Mouse (Mus musculus) CH12.LX (cell line): Measurements from ENCODE around the gene Neu2. TPM values are rescaled to one million over a fixed set of nuclear protein-coding genes. Genes with fewer than 3 reads are reported as not detected.
"Not testable (repeated sequence)": the region's sequence is repeated elsewhere in the genome, so short reads cannot be mapped to it uniquely, and the experiment has no call there.

Experiments
- DNase-seq: peaks from one replicate; pipeline ENCODE4 v3.0.0-alpha.2; 2013; ENCODE audit errors: extremely low read depth
- H3K27ac ChIP-seq: 2 replicates; pipeline ENCODE4 v1.5.1; 2012; ENCODE audit warnings: low read depth, mild to moderate bottlenecking, control low read depth, moderate library complexity; ENCODE audit not compliant: insufficient read depth
- H3K27me3 ChIP-seq: replicated peaks from 2 replicates; pipeline ENCODE3; 2012; ENCODE audit warnings: inconsistent platforms
- H3K36me3 ChIP-seq, 2 experiments: replicated peaks in 1 of 2; 2 replicates each; pipeline versions ENCODE3 to v1.6.1; 2012; ENCODE audit warnings: inconsistent platforms in 1 of 2, low read length in 1 of 2, mild to moderate bottlenecking in 1 of 2, mixed read lengths in 1 of 2, moderate library complexity in 1 of 2; ENCODE audit not compliant: control insufficient read depth in 1 of 2, insufficient read depth in 1 of 2
- H3K4me1 ChIP-seq, 2 experiments: 2 replicates each; pipeline ENCODE4 v1.6.1; 2012; ENCODE audit warnings: inconsistent platforms in 1 of 2, moderate library complexity in 1 of 2; ENCODE audit not compliant: insufficient read depth in 2 of 2, control insufficient read depth in 1 of 2
- H3K4me2 ChIP-seq: 2 replicates; pipeline ENCODE4 v1.6.1; 2012; ENCODE audit warnings: low read depth, mild to moderate bottlenecking, control low read depth; ENCODE audit not compliant: poor library complexity, insufficient read depth, severe bottlenecking
- H3K4me3 ChIP-seq, 3 experiments: fragments of 150-350 bp in 1 of 3; sonication (generic) in 1 of 3; replicated peaks in 1 of 3; 2 replicates each; pipeline versions ENCODE3 to v1.5.1; 2011 to 2012; ENCODE audit warnings: low read depth in 2 of 3, low read length in 2 of 3, mild to moderate bottlenecking in 2 of 3, moderate library complexity in 2 of 3, control low read depth in 1 of 3, improper control_type of control experiment in 1 of 3, inconsistent platforms in 1 of 3, mixed read lengths in 1 of 3; ENCODE audit not compliant: poor library complexity in 1 of 3
- H3K79me2 ChIP-seq: replicated peaks from 2 replicates; pipeline ENCODE4 v1.6.1; 2012; ENCODE audit warnings: mild to moderate bottlenecking, moderate library complexity; ENCODE audit not compliant: control insufficient read depth, poor library complexity, insufficient read depth, severe bottlenecking; ENCODE audit errors: extremely low read depth
- H3K9ac ChIP-seq: 2 replicates; pipeline ENCODE4 v1.6.1; 2012; ENCODE audit warnings: low read depth, mild to moderate bottlenecking, control low read depth, moderate library complexity; ENCODE audit not compliant: insufficient read depth
- H3K9me3 ChIP-seq: replicated peaks from 2 replicates; pipeline ENCODE3; 2012; ENCODE audit warnings: low read length, inconsistent platforms, mixed read lengths
- BHLHE40 ChIP-seq: IDR thresholded peaks from 2 replicates; pipeline ENCODE4 v1.6.1; 2011; ENCODE audit warnings: mild to moderate bottlenecking, low read depth, low read length, improper control_type of control experiment
- CTCF ChIP-seq, 2 experiments: IDR thresholded peaks in 1 of 2; conservative IDR thresholded peaks in 1 of 2; 2 replicates each; pipeline ENCODE4 v1.5.1; 2011 to 2012; ENCODE audit warnings: low read depth in 2 of 2, low read length in 2 of 2, improper control_type of control experiment in 1 of 2, inconsistent platforms in 1 of 2, mild to moderate bottlenecking in 1 of 2, moderate library complexity in 1 of 2
- E2F4 ChIP-seq: IDR thresholded peaks from 2 replicates; pipeline ENCODE4 v1.6.1; 2011; ENCODE audit warnings: low read depth, low read length, improper control_type of control experiment; ENCODE audit not compliant: insufficient replicate concordance
- ELF1 ChIP-seq: IDR thresholded peaks from 2 replicates; pipeline ENCODE4 v1.6.1; 2014; ENCODE audit warnings: low read depth, mild to moderate bottlenecking, inconsistent platforms, low read length, improper control_type of control experiment
- ETS1 ChIP-seq: conservative IDR thresholded peaks from 2 replicates; pipeline ENCODE4 v1.6.1; 2012; ENCODE audit warnings: low read depth, mild to moderate bottlenecking, inconsistent platforms, low read length, improper control_type of control experiment, moderate library complexity
- GABPA ChIP-seq: IDR thresholded peaks from 2 replicates; pipeline ENCODE4 v1.6.1; 2012; ENCODE audit warnings: low read depth, low read length, improper control_type of control experiment, inconsistent platforms; ENCODE audit not compliant: insufficient replicate concordance
- JUND ChIP-seq: conservative IDR thresholded peaks from 2 replicates; pipeline ENCODE4 v1.6.1; 2011; ENCODE audit warnings: low read depth, low read length, improper control_type of control experiment
- MAFK ChIP-seq: IDR thresholded peaks from 2 replicates; pipeline ENCODE4 v1.6.1; 2011; ENCODE audit warnings: low read length, improper control_type of control experiment; ENCODE audit not compliant: insufficient replicate concordance
- MXI1 ChIP-seq: IDR thresholded peaks from 2 replicates; pipeline ENCODE4 v1.6.1; 2011; ENCODE audit warnings: mild to moderate bottlenecking, low read depth, low read length, improper control_type of control experiment
- NELFE ChIP-seq: IDR thresholded peaks from 2 replicates; pipeline ENCODE4 v1.6.1; 2011; ENCODE audit warnings: low read depth, low read length, improper control_type of control experiment
- NRF1 ChIP-seq: IDR thresholded peaks from 2 replicates; pipeline ENCODE4 v1.6.1; 2014; ENCODE audit warnings: low read depth, mild to moderate bottlenecking, inconsistent platforms, low read length, improper control_type of control experiment, moderate library complexity
- POLR2A ChIP-seq: IDR thresholded peaks from 2 replicates; pipeline ENCODE4 v1.6.1; 2011; ENCODE audit warnings: low read depth, mild to moderate bottlenecking, improper control_type of control experiment, low read length
- RAD21 ChIP-seq: IDR thresholded peaks from 2 replicates; pipeline ENCODE4 v1.6.1; 2011; ENCODE audit warnings: low read depth, mild to moderate bottlenecking, low read length, improper control_type of control experiment, moderate library complexity
- SMC3 ChIP-seq: IDR thresholded peaks from 2 replicates; pipeline ENCODE4 v1.6.1; 2011; ENCODE audit warnings: low read depth, low read length, improper control_type of control experiment
- TCF12 ChIP-seq: IDR thresholded peaks from 2 replicates; pipeline ENCODE4 v1.6.1; 2014; ENCODE audit warnings: low read depth, mild to moderate bottlenecking, inconsistent platforms, low read length, improper control_type of control experiment
- ZMIZ1 ChIP-seq: IDR thresholded peaks from 2 replicates; pipeline ENCODE4 v1.6.1; 2012; ENCODE audit warnings: low read depth, mild to moderate bottlenecking, inconsistent platforms, low read length, improper control_type of control experiment
- dilution Hi-C: fragments of 300-500 bp; cut with MboI; formaldehyde crosslinking; loops from 2 replicates; pipeline ENCODE4 v1.14.3; 2020; ENCODE audit warnings: low sequenced_read_pairs; ENCODE audit not compliant: extremely low pct_unique_long_range_greater_than_20kb, extremely low pct_ligation_motif_present
- in situ Hi-C: fragments of 300-500 bp; cut with MboI; formaldehyde crosslinking; loops from 3 replicates; pipeline ENCODE4 v1.14.3; 2019; ENCODE audit warnings: low sequenced_read_pairs, low pct_ligation_motif_present, low pct_unique_long_range_greater_than_20kb, mixed read lengths
- polyA plus RNA-seq: library from polyadenylated mRNA; unstranded; fragments of >175 nt; gene quantifications from 2 replicates; pipeline ENCODE4 v1.2.1, GENCODE M21; 2012; ENCODE audit warnings: low read depth; ENCODE audit not compliant: insufficient read length
- total RNA-seq, 2 experiments: library from RNA; depleted of rRNA; stranded (reverse); fragments of 300-350 nt in 1 of 2; fragments of >200 nt in 1 of 2; gene quantifications; 2 replicates each; pipeline ENCODE4 v1.2.3; 2012 to 2014

Gene Neu2
- total RNA-seq (2012; rRNA removed), result not detected in 2 replicates
- total RNA-seq (2014; rRNA removed), result not detected in 2 replicates
- not detected in 2 replicates for polyA plus RNA-seq

- H3K4me2 ChIP-seq, result peak within 1 kb of the TSS; percentile 63
- peaks cover 0 to 8% of the 10 kb centered on the region in 2 experiments; a peak in 1 of 4 replicates for H3K4me1 ChIP-seq
- H3K27me3 ChIP-seq, result peaks cover 4% of the 10 kb centered on the region
- dilution Hi-C loops, result no loop called here
- no peaks in the 10 kb centered on the region for H3K79me2 ChIP-seq
- H3K27ac ChIP-seq, result no peak within 1 kb of the TSS
- no peak for DNase-seq
- H3K9me3 ChIP-seq, result peaks cover 13% of the 10 kb centered on the region
- H3K4me3 ChIP-seq, result peak within 1 kb of the TSS in 1 of 3 experiments; percentile 17
- TF ChIP-seq POLR2A, result no peak
- TF ChIP-seq, all 38 proteins: peak for 0
- in situ Hi-C loops, result no loop called here
- H3K9ac ChIP-seq, result no peak within 1 kb of the TSS
- no peaks in the 10 kb centered on the region for H3K36me3 ChIP-seq
These were observed at the start of gene Neu2 for GRCm38 (mm10) chr1:87509561-87510165. Gene Neu2, plus strand, starts transcription at chr1:87509889.

GRCm38 (mm10) chr1:87467469-87467868 is 42.2 kb upstream of the Neu2 start:
- DNase-seq, result no peak
- H3K9me3 ChIP-seq, result no peaks in the 10 kb centered on the region
- H3K79me2 ChIP-seq, result no peaks in the 10 kb centered on the region
- no peak overlapping the region for H3K4me2 ChIP-seq
- H3K9ac ChIP-seq, result no peak overlapping the region
- TF ChIP-seq NELFE, result no peak
- TF ChIP-seq JUND, result no peak
- no peak for TF ChIP-seq TCF12
- no peak for TF ChIP-seq SMC3
- no peak for TF ChIP-seq BHLHE40
- no peak for TF ChIP-seq GABPA
- no peak for TF ChIP-seq MXI1
- TF ChIP-seq ZMIZ1, result no peak
- TF ChIP-seq NRF1, result no peak
- no peak for TF ChIP-seq E2F4
- TF ChIP-seq ELF1, result no peak
- TF ChIP-seq MAFK, result no peak
- H3K36me3 ChIP-seq, result no peaks in the 10 kb centered on the region
- in situ Hi-C loops (no loop called here), dilution Hi-C loops (no loop called here)
- H3K27ac ChIP-seq, result no peak overlapping the region
- no peaks in the 10 kb centered on the region for H3K4me1 ChIP-seq
- no peak overlapping the region for H3K4me3 ChIP-seq
- H3K27me3 ChIP-seq, result peaks cover 7% of the 10 kb centered on the region

- DNase-seq, result peak; percentile 38
- in situ Hi-C loops, result no loop called here
- Histone ChIP-seq H3K4me1 (no peaks in the 10 kb centered on the region), H3K9ac (no peak overlapping the region), H3K79me2 (no peaks in the 10 kb centered on the region), H3K36me3 (no peaks in the 10 kb centered on the region), H3K27me3 (peaks cover 7% of the 10 kb centered on the region), H3K4me3 (no peak overlapping the region), H3K9me3 (no peaks in the 10 kb centered on the region), H3K4me2 (no peak overlapping the region), H3K27ac (no peak overlapping the region)
- TF ChIP-seq SMC3 (peak; percentile 53), ETS1 (no peak), CTCF (conservative IDR thresholded peaks at IDR 0.05 in 1 of 2, IDR thresholded peaks at IDR 0.05 in 1 of 2; ENCODE audit: low read depth in 2 of 2, low read length in 2 of 2) (peak in 1 of 2 experiments; percentile 59; a peak in 2 of 4 replicates), RAD21 (peak; percentile 66)
- dilution Hi-C loops, result no loop called here
These were observed 41.4 kb upstream of the Neu2 start for GRCm38 (mm10) chr1:87468321-87468720.

GRCm38 (mm10) chr1:87469971-87470370 is 39.7 kb upstream of the Neu2 start, which contains the start of gene Snorc:
Gene Snorc, plus strand, starts transcription at chr1:87470271.
- dilution Hi-C loops, H3K4me3 ChIP-seq, H3K79me2 ChIP-seq, H3K36me3 ChIP-seq, H3K9me3 ChIP-seq, DNase-seq, in situ Hi-C loops, H3K4me1 ChIP-seq, H3K4me2 ChIP-seq, H3K9ac ChIP-seq, H3K27ac ChIP-seq: not testable (repeated sequence)
- peaks cover 17% of the 10 kb centered on the region for H3K27me3 ChIP-seq
